Mouse (Mus musculus) liver, postnatal 0 days (tissue): ENCODE measurements around the gene Wbp11. TPM values are rescaled to one million over a fixed set of nuclear protein-coding genes. Genes with fewer than 3 reads are reported as not detected.
A peak's percentile ranks its signal among the peaks of the same experiment; 100 is the strongest.

Experiments
- ATAC-seq: fragments of 200-750 bp; cut with Nextera tagmentation; 2 replicates; pipeline ENCODE4 v1.8.0; 2017; ENCODE audit warnings: mild to moderate bottlenecking, moderate library complexity
- DNase-seq: peaks from one replicate; pipeline ENCODE4 v3.0.0-alpha.2; 2016
- H3K27ac ChIP-seq: fragments of 300-500 bp; sonication (generic); 2 replicates; pipeline ENCODE4 v1.5.1; 2014; ENCODE audit warnings: antibody characterized with exemption, moderate library complexity, mild to moderate bottlenecking, low read depth
- H3K27me3 ChIP-seq: fragments of 300-500 bp; sonication (generic); 2 replicates; pipeline ENCODE4 v1.6.1; 2014; ENCODE audit warnings: low read length, control low read depth, mixed read lengths; ENCODE audit not compliant: insufficient read depth
- H3K36me3 ChIP-seq: fragments of 300-500 bp; sonication (generic); replicated peaks from 2 replicates; pipeline ENCODE4 v1.6.1; 2014; ENCODE audit warnings: mild to moderate bottlenecking, control low read depth, low read length, moderate library complexity, mixed read lengths; ENCODE audit not compliant: insufficient read depth
- H3K4me1 ChIP-seq: fragments of 300-500 bp; sonication (generic); 2 replicates; pipeline ENCODE4 v1.6.1; 2014; ENCODE audit warnings: antibody characterized with exemption, mild to moderate bottlenecking, control low read depth; ENCODE audit not compliant: insufficient read depth
- H3K4me2 ChIP-seq: fragments of 300-500 bp; sonication (generic); 2 replicates; pipeline ENCODE4 v1.6.1; 2014; ENCODE audit warnings: low read depth, mild to moderate bottlenecking, low read length, moderate library complexity, mixed read lengths
- H3K4me3 ChIP-seq: fragments of 300-500 bp; sonication (generic); 2 replicates; pipeline ENCODE4 v1.5.1; 2014; ENCODE audit warnings: low read depth, low read length
- H3K9ac ChIP-seq: fragments of 300-500 bp; sonication (generic); replicated peaks from 2 replicates; pipeline ENCODE4 v1.6.1; 2014; ENCODE audit warnings: mild to moderate bottlenecking, moderate library complexity
- H3K9me3 ChIP-seq: fragments of 300-500 bp; sonication (generic); 2 replicates; pipeline ENCODE4 v1.6.1; 2016; ENCODE audit warnings: mild to moderate bottlenecking, control low read depth, low read length, mixed read lengths
- CTCF ChIP-seq: sonication (generic); IDR thresholded peaks from 2 replicates; pipeline ENCODE4 v1.5.1; 2016; ENCODE audit warnings: antibody characterized with exemption, low read depth
- EP300 ChIP-seq: IDR thresholded peaks from 2 replicates; pipeline ENCODE4 v1.6.1; 2016; ENCODE audit warnings: antibody characterized with exemption, low read depth, mild to moderate bottlenecking
- WGBS: fragments of 180-500 bp; shearing (Covaris S2); extraction: QIAGEN DNeasy Blood & Tissue Kit; methylation state at CpG from one replicate; pipeline ENCODE4 v1.1.7; 2014; ENCODE audit not compliant: insufficient replicate concordance; 5-methylcytosine and 5-hydroxymethylcytosine counted together
- polyA plus RNA-seq: library from polyadenylated mRNA; unstranded; fragments of >200 nt; fragmentation: Nextera tagmentation; extraction: Ambion mirVana; gene quantifications from 2 replicates; pipeline ENCODE4 v1.2.1, GENCODE M21; 2015

Wbp11 gene
- polyA plus RNA-seq, 1 experiment from 2014 or later, result 33.8 TPM

- Histone ChIP-seq H3K9me3 (no peaks in the 10 kb centered on the region), H3K4me2 (peak within 1 kb of the TSS; percentile 89), H3K36me3 (peaks cover 27% of the 10 kb centered on the region), H3K4me3 (peak within 1 kb of the TSS; percentile 93), H3K9ac (peak within 1 kb of the TSS; percentile 98), H3K27me3 (no peaks in the 10 kb centered on the region), H3K27ac (peak within 1 kb of the TSS; percentile 90), H3K4me1 (peaks cover 16% of the 10 kb centered on the region)
- TF ChIP-seq EP300 (no peak), CTCF (no peak)
- ATAC-seq (peak; percentile 26), DNase-seq (no peak)
- under 1% methylated on average over 34 of the region's 34 CpGs for WGBS
Measured at GRCm38 (mm10) chr6:136827516-136827880, 535 bp downstream of the Wbp11 start, which contains the start of gene BC049715. Gene BC049715 (plus strand): TSS chr6:136827626.

GRCm38 (mm10) chr6:136827116-136827515 is 917 bp downstream of the Wbp11 start:
- WGBS, result 4% methylated on average over 7 of the region's 7 CpGs
- Histone ChIP-seq H3K4me1 (peaks cover 16% of the 10 kb centered on the region), H3K36me3 (peaks cover 29% of the 10 kb centered on the region), H3K27ac (peak overlapping the region; percentile 90), H3K9me3 (no peaks in the 10 kb centered on the region), H3K4me2 (peak overlapping the region; percentile 89), H3K9ac (peak overlapping the region; percentile 98), H3K27me3 (no peaks in the 10 kb centered on the region), H3K4me3 (peak overlapping the region; percentile 93)
- TF ChIP-seq EP300 (no peak), CTCF (no peak)
- no peak for DNase-seq
- no peak for ATAC-seq

GRCm38 (mm10) chr6:136824987-136825386 is 3.0 kb downstream of the Wbp11 start:
- peaks cover 51% of the 10 kb centered on the region for H3K36me3 ChIP-seq
- ATAC-seq, result no peak

GRCm38 (mm10) chr6:136821086-136821485 is 6.9 kb downstream of the Wbp11 start:
- H3K36me3 ChIP-seq, result peaks cover 88% of the 10 kb centered on the region
- ATAC-seq (no peak), DNase-seq (no peak)
- no peak overlapping the region for H3K9ac ChIP-seq
- H3K4me3 ChIP-seq, result no peak overlapping the region
- H3K4me2 ChIP-seq, result no peak overlapping the region
- no peaks in the 10 kb centered on the region for H3K27me3 ChIP-seq
- no peak overlapping the region for H3K27ac ChIP-seq
- 94% methylated on average over 18 of the region's 18 CpGs for WGBS
- H3K4me1 ChIP-seq, result no peaks in the 10 kb centered on the region
- TF ChIP-seq EP300 (no peak), CTCF (no peak)
- H3K9me3 ChIP-seq, result no peaks in the 10 kb centered on the region

More at GRCm38 (mm10) chr6:136824987-136825386, 3.0 kb downstream of the Wbp11 start:
- H3K27me3 ChIP-seq, result no peaks in the 10 kb centered on the region
- H3K9ac ChIP-seq, result no peak overlapping the region
- 95% methylated on average over 8 of the region's 8 CpGs for WGBS
- TF ChIP-seq EP300, result no peak
- H3K27ac ChIP-seq, result no peak overlapping the region
- H3K4me1 ChIP-seq, result peaks cover 16% of the 10 kb centered on the region
- H3K4me2 ChIP-seq, result no peak overlapping the region
- no peaks in the 10 kb centered on the region for H3K9me3 ChIP-seq
- no peak overlapping the region for H3K4me3 ChIP-seq
- no peak for DNase-seq

GRCm38 (mm10) chr6:136820381-136820780 is 7.7 kb downstream of the Wbp11 start:
- Histone ChIP-seq H3K27me3 (no peaks in the 10 kb centered on the region), H3K9me3 (no peaks in the 10 kb centered on the region), H3K27ac (no peak overlapping the region), H3K4me3 (no peak overlapping the region), H3K4me1 (no peaks in the 10 kb centered on the region), H3K36me3 (peaks cover 91% of the 10 kb centered on the region), H3K4me2 (no peak overlapping the region), H3K9ac (no peak overlapping the region)
- ATAC-seq (no peak), DNase-seq (no peak)
- 93% methylated on average over 21 of the region's 21 CpGs for WGBS
- no peak for TF ChIP-seq CTCF
- no peak for TF ChIP-seq EP300

GRCm38 (mm10) chr6:136817549-136817948 is 10.5 kb downstream of the Wbp11 start:
- no peak overlapping the region for H3K4me3 ChIP-seq
- DNase-seq (no peak), ATAC-seq (no peak)
- H3K27ac ChIP-seq, result no peak overlapping the region
- no peak overlapping the region for H3K9ac ChIP-seq
- H3K4me1 ChIP-seq, result no peaks in the 10 kb centered on the region
- 90% methylated on average over 3 of the region's 3 CpGs for WGBS
- no peaks in the 10 kb centered on the region for H3K9me3 ChIP-seq
- H3K4me2 ChIP-seq, result no peak overlapping the region
- H3K27me3 ChIP-seq, result no peaks in the 10 kb centered on the region
- TF ChIP-seq CTCF (no peak), EP300 (no peak)
- H3K36me3 ChIP-seq, result peaks cover 91% of the 10 kb centered on the region

- 88% methylated on average over 21 of the region's 21 CpGs for WGBS
- Histone ChIP-seq H3K9ac (no peak overlapping the region), H3K9me3 (no peaks in the 10 kb centered on the region), H3K27ac (no peak overlapping the region), H3K36me3 (peaks cover 88% of the 10 kb centered on the region), H3K4me2 (no peak overlapping the region), H3K4me3 (no peak overlapping the region), H3K27me3 (no peaks in the 10 kb centered on the region), H3K4me1 (no peaks in the 10 kb centered on the region)
- TF ChIP-seq EP300 (no peak), CTCF (no peak)
- DNase-seq, result no peak
- no peak for ATAC-seq
Measured at GRCm38 (mm10) chr6:136816826-136817225, 11.2 kb downstream of the Wbp11 start.
